Mouse (Mus musculus) cortical plate, adult 2 months (tissue): ENCODE data around the gene Fam214a. TPM values are rescaled to one million over a fixed set of nuclear protein-coding genes. Genes with fewer than 3 reads are reported as not detected.

Experiments
- H3K27ac ChIP-seq: fragments of 200-500 bp; 2 replicates; pipeline ENCODE4 v1.5.1; 2012; ENCODE audit warnings: low read length, control low read depth, inconsistent platforms; ENCODE audit not compliant: insufficient read depth
- H3K4me1 ChIP-seq: fragments of 200-500 bp; 2 replicates; pipeline ENCODE4 v1.6.1; 2011; ENCODE audit warnings: low read length; ENCODE audit not compliant: control insufficient read depth, insufficient read depth
- H3K4me3 ChIP-seq: fragments of 200-500 bp; 2 replicates; pipeline ENCODE4 v1.5.1; 2011; ENCODE audit warnings: mild to moderate bottlenecking, low read length, control low read depth; ENCODE audit not compliant: insufficient read depth
- CTCF ChIP-seq: fragments of 200-500 bp; IDR thresholded peaks from 2 replicates; pipeline ENCODE4 v1.5.1; 2011; ENCODE audit warnings: mild to moderate bottlenecking, control low read depth, low read length; ENCODE audit not compliant: insufficient read depth; ENCODE audit errors: extremely low read depth
- POLR2A ChIP-seq: fragments of 200-500 bp; IDR thresholded peaks from 2 replicates; pipeline ENCODE4 v1.6.1; 2011; ENCODE audit warnings: mild to moderate bottlenecking, low read length, control low read depth; ENCODE audit not compliant: insufficient read depth; ENCODE audit errors: extremely low read depth
- polyA plus RNA-seq: library from polyadenylated mRNA; depleted of rRNA; stranded (reverse); fragments of >200 nt; gene quantifications from 2 replicates; pipeline ENCODE4 v1.2.3, GENCODE M21; 2012

The Fam214a gene
- polyA plus RNA-seq, 1 experiment: 27.7 TPM

GRCm38 (mm10) chr9:74921422-74921821, 31.3 kb upstream of the Fam214a start:
- TF ChIP-seq POLR2A (no peak), CTCF (no peak)
- Histone ChIP-seq H3K4me1 (no peaks in the 10 kb centered on the region), H3K4me3 (no peak overlapping the region), H3K27ac (no peak overlapping the region)

GRCm38 (mm10) chr9:74922884-74923283, 29.8 kb upstream of the Fam214a start:
- Histone ChIP-seq H3K27ac (no peak overlapping the region), H3K4me1 (no peaks in the 10 kb centered on the region), H3K4me3 (no peak overlapping the region)
- no peak for TF ChIP-seq CTCF
- no peak for TF ChIP-seq POLR2A

- Histone ChIP-seq H3K27ac (no peak overlapping the region), H3K4me1 (no peaks in the 10 kb centered on the region)
- TF ChIP-seq CTCF (no peak), POLR2A (no peak)
These were observed 29.2 kb upstream of the Fam214a start for GRCm38 (mm10) chr9:74923291-74923977.

GRCm38 (mm10) chr9:74925220-74925769, 27.4 kb upstream of the Fam214a start:
- TF ChIP-seq CTCF (no peak), POLR2A (no peak)
- no peak overlapping the region for H3K27ac ChIP-seq
- H3K4me3 ChIP-seq: no peak overlapping the region
- no peaks in the 10 kb centered on the region for H3K4me1 ChIP-seq

More at GRCm38 (mm10) chr9:74923291-74923977, 29.2 kb upstream of the Fam214a start:
- H3K4me3 ChIP-seq: no peak overlapping the region

GRCm38 (mm10) chr9:74929981-74930423, 22.7 kb upstream of the Fam214a start:
- Histone ChIP-seq H3K27ac (no peak overlapping the region), H3K4me1 (no peaks in the 10 kb centered on the region), H3K4me3 (no peak overlapping the region)
- TF ChIP-seq POLR2A (no peak), CTCF (no peak)

- H3K4me1 ChIP-seq: no peaks in the 10 kb centered on the region
- TF ChIP-seq POLR2A (no peak), CTCF (no peak)
These were observed 22.0 kb upstream of the Fam214a start for GRCm38 (mm10) chr9:74930653-74931052.

GRCm38 (mm10) chr9:74935289-74935688, 17.4 kb upstream of the Fam214a start:
- Histone ChIP-seq H3K4me1 (no peaks in the 10 kb centered on the region), H3K4me3 (no peak overlapping the region), H3K27ac (no peak overlapping the region)
- no peak for TF ChIP-seq CTCF
- no peak for TF ChIP-seq POLR2A

More at GRCm38 (mm10) chr9:74930653-74931052, 22.0 kb upstream of the Fam214a start:
- Histone ChIP-seq H3K27ac (no peak overlapping the region), H3K4me3 (no peak overlapping the region)

GRCm38 (mm10) chr9:74937761-74938160, 14.9 kb upstream of the Fam214a start:
- H3K27ac ChIP-seq: no peak overlapping the region

GRCm38 (mm10) chr9:74938670-74939534, 13.8 kb upstream of the Fam214a start:
- no peaks in the 10 kb centered on the region for H3K4me1 ChIP-seq
- H3K27ac ChIP-seq: no peak overlapping the region
- H3K4me3 ChIP-seq: no peak overlapping the region
- no peak for TF ChIP-seq CTCF
- TF ChIP-seq POLR2A: no peak

More at GRCm38 (mm10) chr9:74937761-74938160, 14.9 kb upstream of the Fam214a start:
- no peak for TF ChIP-seq POLR2A
- Histone ChIP-seq H3K4me3 (no peak overlapping the region), H3K4me1 (no peaks in the 10 kb centered on the region)
